Mouse (Mus musculus): Measurements from ENCODE around the gene Cant1. TPM values are rescaled to one million over a fixed set of nuclear protein-coding genes. Genes with fewer than 3 reads are reported as not detected.
"Not testable (repeated sequence)": the region's sequence is repeated elsewhere in the genome, so short reads cannot be mapped to it uniquely, and the experiment has no call there.

Gene Cant1
- polyA plus RNA-seq, 1 experiment from 2014 or later = 28.2 TPM

DNA sequence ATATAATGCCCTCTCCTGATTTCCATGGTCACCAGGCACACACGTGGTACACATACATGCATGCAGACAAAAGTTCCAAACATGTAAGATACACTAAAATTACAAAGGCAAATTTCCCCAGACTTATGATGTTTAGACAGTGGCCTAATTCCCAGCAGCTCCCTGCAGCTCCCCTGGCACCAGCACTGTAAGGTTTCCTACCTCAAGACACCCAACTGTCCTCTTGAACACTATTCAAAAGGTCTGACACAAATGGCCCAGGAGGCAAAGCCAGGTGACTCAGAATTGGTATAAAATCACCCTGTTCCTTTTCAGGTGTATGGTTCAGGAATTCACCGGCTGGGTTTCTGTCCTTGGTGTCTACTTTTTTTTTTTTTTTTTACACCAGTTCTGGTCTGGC, 15.7 kb downstream of the Cant1 start:
- Histone ChIP-seq H3K4me3 (no peak overlapping the region), H3K4me1 (replicated peaks) (peaks cover 16% of the 10 kb centered on the region), H3K4me2 (no peak overlapping the region), H3K36me3 (peaks cover 32% of the 10 kb centered on the region), H3K27ac (replicated peaks) (no peak overlapping the region), H3K27me3 (no peaks in the 10 kb centered on the region), H3K9ac (no peak overlapping the region), H3K9me3 (no peaks in the 10 kb centered on the region)
- 90% methylated on average over 2 of the region's 2 CpGs for WGBS
- no peak for ATAC-seq (ENCODE audit: low read depth)

GRCm38 (mm10) chr11:118401760-118402280, 17.1 kb downstream of the Cant1 start, which contains the start of gene Lgals3bp:
Gene Lgals3bp (minus strand): TSS chr11:118402092.
- no peaks in the 10 kb centered on the region for H3K9me3 ChIP-seq
- H3K9ac ChIP-seq = no peak within 1 kb of the TSS
- no peak within 1 kb of the TSS for H3K27ac ChIP-seq (replicated peaks)
- ATAC-seq (ENCODE audit: low read depth) = peak; percentile 24; the same call in 1 of the 2 replicates
- H3K27me3 ChIP-seq = no peaks in the 10 kb centered on the region
- H3K4me3 ChIP-seq = no peak within 1 kb of the TSS
- H3K4me1 ChIP-seq (replicated peaks) = peaks cover 16% of the 10 kb centered on the region
- H3K4me2 ChIP-seq = no peak within 1 kb of the TSS
- peaks cover 18% of the 10 kb centered on the region for H3K36me3 ChIP-seq
- WGBS = 59% methylated on average over 7 of the region's 7 CpGs

DNA sequence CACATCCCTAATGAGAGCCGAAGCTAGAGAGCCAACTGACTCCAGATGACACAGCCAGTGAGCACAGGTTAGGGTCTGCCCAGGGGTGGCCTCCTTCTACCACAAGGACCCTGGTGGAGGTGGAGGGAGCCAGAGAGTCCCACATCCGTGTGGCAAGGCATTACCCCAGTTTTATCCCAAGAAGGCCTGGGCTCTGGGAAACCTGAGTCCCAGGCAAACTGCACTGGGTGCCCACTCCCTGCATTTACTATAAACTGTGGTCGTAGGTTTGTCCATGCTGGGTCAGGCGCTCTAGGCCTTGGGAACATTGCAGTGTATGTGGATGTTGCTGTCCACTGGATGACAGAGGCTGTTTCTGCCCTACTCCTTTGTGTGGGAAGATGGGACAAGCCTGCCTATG, 17.7 kb downstream of the Cant1 start:
- H3K4me1 ChIP-seq (replicated peaks) = peaks cover 16% of the 10 kb centered on the region
- H3K4me2 ChIP-seq = no peak overlapping the region
- 85% methylated on average over 4 of the region's 4 CpGs for WGBS
- no peak overlapping the region for H3K9ac ChIP-seq
- H3K4me3 ChIP-seq = no peak overlapping the region
- no peaks in the 10 kb centered on the region for H3K27me3 ChIP-seq
- no peaks in the 10 kb centered on the region for H3K9me3 ChIP-seq
- peaks cover 13% of the 10 kb centered on the region; the same call in 1 of the 2 replicates for H3K36me3 ChIP-seq
- no peak for ATAC-seq (ENCODE audit: low read depth)
- H3K27ac ChIP-seq (replicated peaks) = no peak overlapping the region

GRCm38 (mm10) chr11:118400566-118400936, 18.3 kb downstream of the Cant1 start:
- Histone ChIP-seq H3K27me3 (no peaks in the 10 kb centered on the region), H3K36me3 (peaks cover 12% of the 10 kb centered on the region; the same call in 1 of the 2 replicates), H3K27ac (replicated peaks) (0 out of 2 replicates have a peak overlapping the region, but pooled peaks have one; percentile 9), H3K9me3 (no peaks in the 10 kb centered on the region), H3K4me1 (replicated peaks) (peaks cover 16% of the 10 kb centered on the region), H3K4me3 (no peak overlapping the region), H3K9ac (no peak overlapping the region), H3K4me2 (no peak overlapping the region)
- 28% methylated on average over 6 of the region's 6 CpGs for WGBS
- no peak for ATAC-seq (ENCODE audit: low read depth)

DNA sequence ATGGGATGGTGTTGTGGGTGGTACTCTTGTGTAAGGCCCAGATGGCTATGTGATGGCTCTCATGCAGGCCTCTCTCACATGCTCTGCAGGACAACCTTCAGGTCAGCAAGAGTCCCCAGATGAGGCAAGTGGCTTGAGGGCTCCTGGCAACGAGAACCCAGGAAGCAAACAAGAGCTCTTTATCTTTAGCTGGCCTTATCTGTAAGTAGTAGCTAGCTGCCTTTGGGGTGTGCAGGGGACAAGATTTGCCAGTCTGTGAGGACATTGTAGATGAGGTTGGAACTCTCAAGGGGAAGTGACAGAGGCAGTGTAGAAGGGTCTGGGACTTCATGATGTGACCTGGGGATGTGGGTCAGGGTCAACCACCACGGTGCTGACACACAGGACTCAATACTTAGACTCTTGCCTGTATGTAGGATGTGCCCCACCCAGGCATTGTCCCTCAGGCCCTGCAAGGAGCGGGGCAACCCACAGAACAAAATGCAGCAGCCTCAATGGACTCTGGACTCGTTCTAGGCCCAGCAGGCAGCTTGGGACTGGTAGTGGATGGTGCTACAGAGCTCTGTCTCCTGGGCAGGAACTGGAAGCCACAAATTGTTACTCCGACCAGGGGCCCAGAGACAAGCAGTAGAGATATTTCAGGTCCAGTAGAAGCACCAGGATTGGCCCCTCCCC, 18.9 kb downstream of the Cant1 start:
- H3K27me3 ChIP-seq = no peaks in the 10 kb centered on the region
- H3K9me3 ChIP-seq = no peaks in the 10 kb centered on the region
- WGBS = 69% methylated on average over 5 of the region's 5 CpGs
- H3K4me1 ChIP-seq (replicated peaks) = peaks cover 17% of the 10 kb centered on the region
- H3K9ac ChIP-seq = no peak overlapping the region
- H3K4me2 ChIP-seq = no peak overlapping the region
- H3K27ac ChIP-seq (replicated peaks) = 0 out of 2 replicates have a peak overlapping the region, but pooled peaks have one; percentile 9
- no peak overlapping the region for H3K4me3 ChIP-seq
- H3K36me3 ChIP-seq = 0 out of 2 replicates have a peak, but pooled peaks cover 7% of the 10 kb centered on the region
- no peak for ATAC-seq (ENCODE audit: low read depth)

- H3K27ac ChIP-seq (replicated peaks) = no peak overlapping the region
- WGBS = 89% methylated on average over 26 of the region's 26 CpGs
- ATAC-seq (ENCODE audit: low read depth) = no peak
- H3K9ac ChIP-seq = no peak overlapping the region
- no peaks in the 10 kb centered on the region for H3K9me3 ChIP-seq
- 0 out of 2 replicates have a peak, but pooled peaks cover 7% of the 10 kb centered on the region for H3K36me3 ChIP-seq
- no peak overlapping the region for H3K4me3 ChIP-seq
- H3K27me3 ChIP-seq = no peaks in the 10 kb centered on the region
- H3K4me1 ChIP-seq (replicated peaks) = peaks cover 20% of the 10 kb centered on the region; the same call in 1 of the 2 replicates
- H3K4me2 ChIP-seq = no peak overlapping the region
Measured at GRCm38 (mm10) chr11:118397806-118398530, 20.9 kb downstream of the Cant1 start.

DNA sequence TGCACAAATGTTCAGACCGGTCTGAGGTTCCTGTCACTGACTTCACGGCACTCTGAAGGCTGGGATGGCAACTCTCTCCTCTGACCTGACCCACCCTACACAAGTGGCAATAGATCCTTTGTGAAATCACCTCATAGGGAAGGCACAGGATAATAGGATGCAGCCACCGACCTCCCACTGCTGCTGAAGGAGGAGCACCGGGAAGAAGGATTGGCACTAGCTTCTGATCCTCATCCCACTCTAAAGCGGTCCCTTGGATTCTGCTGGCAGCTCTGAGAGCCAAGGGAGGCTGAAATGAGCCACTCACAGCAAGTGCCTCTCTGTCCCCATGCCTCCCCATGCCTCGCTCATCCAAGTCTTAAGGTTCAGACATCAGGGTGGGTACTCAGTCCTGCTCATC, 24.3 kb downstream of the Cant1 start:
- ATAC-seq (ENCODE audit: low read depth) = no peak
- no peak overlapping the region for H3K4me3 ChIP-seq
- H3K4me1 ChIP-seq (replicated peaks) = peaks cover 4% of the 10 kb centered on the region; the same call in 1 of the 2 replicates
- no peaks in the 10 kb centered on the region for H3K9me3 ChIP-seq
- H3K4me2 ChIP-seq = no peak overlapping the region
- H3K36me3 ChIP-seq = 0 out of 2 replicates have a peak, but pooled peaks cover 7% of the 10 kb centered on the region
- peak overlapping the region; percentile 64; the same call in 1 of the 2 replicates for H3K27ac ChIP-seq (replicated peaks)
- 0 out of 2 replicates have a peak overlapping the region, but pooled peaks have one; percentile 31 for H3K9ac ChIP-seq
- H3K27me3 ChIP-seq = no peaks in the 10 kb centered on the region
- 63% methylated on average over 6 of the region's 6 CpGs for WGBS

- Histone ChIP-seq H3K4me3 (no peak overlapping the region), H3K9ac (no peak overlapping the region), H3K27ac (replicated peaks) (no peak overlapping the region), H3K4me1 (replicated peaks) (peaks cover 4% of the 10 kb centered on the region; the same call in 1 of the 2 replicates), H3K9me3 (no peaks in the 10 kb centered on the region), H3K36me3 (0 out of 2 replicates have a peak, but pooled peaks cover 7% of the 10 kb centered on the region), H3K4me2 (no peak overlapping the region), H3K27me3 (no peaks in the 10 kb centered on the region)
- WGBS = 71% methylated on average over 5 of the region's 5 CpGs
- no peak for ATAC-seq (ENCODE audit: low read depth)
Measured at GRCm38 (mm10) chr11:118393991-118394390, 24.9 kb downstream of the Cant1 start.

DNA sequence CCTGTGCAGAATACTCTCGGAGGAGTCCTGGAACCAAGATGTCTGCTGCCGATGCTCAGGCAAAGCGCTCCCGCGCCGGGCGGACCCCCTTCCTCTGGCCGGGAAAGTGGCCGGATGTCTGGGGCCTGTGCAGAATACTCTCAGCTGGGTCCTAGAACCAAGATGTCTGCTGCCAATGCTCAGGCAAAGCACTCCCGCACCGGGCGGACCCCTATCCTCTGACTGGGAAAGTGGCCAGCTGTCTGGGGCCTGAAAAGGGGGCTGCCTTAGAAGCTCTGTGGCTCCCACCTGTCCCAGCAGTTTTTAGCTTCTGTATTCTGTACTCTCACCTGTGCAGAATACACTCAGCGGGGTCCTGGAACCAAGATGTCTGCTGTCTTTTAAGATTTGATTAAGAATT, 31.1 kb downstream of the Cant1 start:
- not testable (repeated sequence) for H3K9me3 ChIP-seq; ATAC-seq (ENCODE audit: low read depth); H3K27me3 ChIP-seq; H3K4me2 ChIP-seq; H3K4me1 ChIP-seq (replicated peaks); H3K9ac ChIP-seq; H3K4me3 ChIP-seq; H3K27ac ChIP-seq (replicated peaks); H3K36me3 ChIP-seq
- WGBS = 92% methylated on average over 13 of the region's 13 CpGs

DNA sequence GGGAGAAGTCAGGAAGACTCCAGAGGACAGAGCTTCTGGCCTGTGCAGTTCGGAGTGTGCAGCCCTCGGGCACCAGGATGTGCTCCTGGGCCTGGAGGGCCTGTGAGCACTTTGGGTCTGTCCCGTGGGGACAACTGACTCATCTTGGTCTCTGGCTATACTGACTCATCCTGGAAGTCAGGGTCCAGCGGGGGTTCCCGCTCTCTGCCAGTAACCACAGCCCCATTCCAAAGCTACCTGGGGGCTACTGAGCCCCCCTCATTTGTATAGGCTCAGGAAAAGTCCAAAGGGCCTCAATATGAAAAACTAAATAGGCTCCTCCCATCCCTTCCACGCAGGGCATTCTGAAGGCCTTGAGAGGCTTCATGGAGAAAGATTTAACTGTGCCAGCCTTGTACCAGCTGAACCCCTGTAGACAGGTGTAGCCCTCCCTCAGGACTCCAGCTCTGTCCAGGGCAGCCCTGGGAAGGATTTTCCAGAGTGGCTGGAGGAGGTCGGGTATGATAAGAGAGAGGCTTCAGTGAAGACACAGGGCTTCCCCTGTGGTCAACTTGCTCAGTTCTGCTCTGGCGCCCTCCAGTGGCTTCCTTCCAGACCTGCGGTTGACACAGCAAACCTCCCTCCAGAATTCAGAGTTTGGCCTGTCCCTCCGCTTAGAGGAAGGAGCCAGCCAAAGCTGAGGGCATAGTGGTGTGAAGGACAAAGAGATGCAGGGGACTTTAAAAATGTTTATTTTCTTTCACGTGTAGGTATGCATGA, 39.5 kb downstream of the Cant1 start:
- Histone ChIP-seq H3K9me3 (no peaks in the 10 kb centered on the region), H3K27ac (replicated peaks) (no peak overlapping the region), H3K4me3 (no peak overlapping the region), H3K36me3 (no peaks in the 10 kb centered on the region), H3K4me1 (replicated peaks) (peaks cover 15% of the 10 kb centered on the region; the same call in 1 of the 2 replicates), H3K4me2 (no peak overlapping the region), H3K27me3 (no peaks in the 10 kb centered on the region), H3K9ac (no peak overlapping the region)
- ATAC-seq (ENCODE audit: low read depth) = peak; percentile 23; the same call in 1 of the 2 replicates
- WGBS = 41% methylated on average over 11 of the region's 11 CpGs

GRCm38 (mm10) chr11:118378656-118379055, 40.2 kb downstream of the Cant1 start:
- H3K9ac ChIP-seq = no peak overlapping the region
- H3K4me2 ChIP-seq = no peak overlapping the region
- H3K4me3 ChIP-seq = no peak overlapping the region
- no peaks in the 10 kb centered on the region for H3K36me3 ChIP-seq
- no peaks in the 10 kb centered on the region for H3K9me3 ChIP-seq
- no peaks in the 10 kb centered on the region for H3K27me3 ChIP-seq
- H3K27ac ChIP-seq (replicated peaks) = no peak overlapping the region
- H3K4me1 ChIP-seq (replicated peaks) = peaks cover 15% of the 10 kb centered on the region; the same call in 1 of the 2 replicates
- 82% methylated on average over 6 of the region's 6 CpGs for WGBS
- no peak for ATAC-seq (ENCODE audit: low read depth)

All from neural tube, embryonic 13.5 days (tissue).